Mouse (Mus musculus) left cerebral cortex, postnatal 10 days (tissue): ENCODE measurements at regions not wholly inside any gene's neighbourhood (a gene's known extent, or its start where the extent isn't known, plus 50 kb on each side); places are given as distances from the start of the nearest gene placed in this dataset.

ENCODE experiments used
- DNase-seq, 2 experiments: peaks; one replicate each; pipeline ENCODE4 v3.0.0; 2021 to 2022; ENCODE audit warnings: low spot score in 2 of 2, mixed read lengths in 1 of 2; ENCODE audit errors: extremely low spot score in 1 of 2
- intact Hi-C: fragments of 180-260 bp; cut with DNase I; formaldehyde crosslinking; loops from one replicate; pipeline ENCODE4 v1.15.1; 2025

GRCm38 (mm10) chr13:99099794-99100429 is 84.7 kb upstream of the Zfp366 start:
- no peak for DNase-seq
- intact Hi-C loops: no loop called here

- peak in 1 of 2 experiments; percentile 48 for DNase-seq
- intact Hi-C loops: no loop called here
Measured at GRCm38 (mm10) chr13:99099226-99099625, 85.4 kb upstream of the Zfp366 start.

GRCm38 (mm10) chr13:99097606-99098545 is 86.7 kb upstream of the Zfp366 start:
- DNase-seq: no peak
- intact Hi-C loops: no loop called here

GRCm38 (mm10) chr13:99096837-99097236 is 87.8 kb upstream of the Zfp366 start:
- intact Hi-C loops: no loop called here
- no peak for DNase-seq

GRCm38 (mm10) chr13:99095006-99095405 is 89.6 kb upstream of the Zfp366 start:
- intact Hi-C loops: no loop called here
- DNase-seq: no peak

GRCm38 (mm10) chr13:99094221-99094620 is 90.4 kb upstream of the Zfp366 start:
- intact Hi-C loops: loop anchor here (5.0 kb wide), 1 partner anchor 202 kb away; no protein-coding TSS in a partner anchor
- DNase-seq: no peak

- intact Hi-C loops: loop anchor here (5.0 kb wide), 1 partner anchor 201 kb away; no protein-coding TSS in a partner anchor
- peak; percentile 78 to 85 for DNase-seq
Measured at GRCm38 (mm10) chr13:99093269-99093668, 91.4 kb upstream of the Zfp366 start.

- DNase-seq: peak in 1 of 2 experiments; percentile 51
- intact Hi-C loops: loop anchor here (5.0 kb wide), 1 partner anchor 200 kb away; no protein-coding TSS in a partner anchor
Measured at GRCm38 (mm10) chr13:99092279-99092930, 92.2 kb upstream of the Zfp366 start.

GRCm38 (mm10) chr13:99091562-99092278 is 92.9 kb upstream of the Zfp366 start:
- DNase-seq: no peak

GRCm38 (mm10) chr13:99090361-99090760 is 94.3 kb upstream of the Zfp366 start:
- intact Hi-C loops: loop anchor here (5.0 kb wide), 1 partner anchor 198 kb away; no protein-coding TSS in a partner anchor
- no peak for DNase-seq

More at GRCm38 (mm10) chr13:99091562-99092278, 92.9 kb upstream of the Zfp366 start:
- intact Hi-C loops: loop anchor here (5.0 kb wide), 1 partner anchor 199 kb away; no protein-coding TSS in a partner anchor

GRCm38 (mm10) chr13:99088285-99088684 is 96.3 kb upstream of the Zfp366 start:
- DNase-seq: no peak
- intact Hi-C loops: no loop called here

- intact Hi-C loops: loop anchor here (5.0 to 10.0 kb wide), 2 partner anchors 68 to 155 kb away; partner anchors contain the start of gene Tnpo1
- peak in 1 of 2 experiments; percentile 63 for DNase-seq
Measured at GRCm38 (mm10) chr13:99079331-99079761, 95.0 kb upstream of the 1700024P04Rik start.

- DNase-seq: no peak
- intact Hi-C loops: loop anchor here (5.0 to 10.0 kb wide), 2 partner anchors 69 to 154 kb away; partner anchors contain the start of gene Tnpo1
Measured at GRCm38 (mm10) chr13:99078643-99079042, 94.3 kb upstream of the 1700024P04Rik start.

- DNase-seq: no peak
Measured at GRCm38 (mm10) chr13:99077039-99077749, 92.8 kb upstream of the 1700024P04Rik start.

GRCm38 (mm10) chr13:99075467-99075866 is 91.1 kb upstream of the 1700024P04Rik start:
- no peak for DNase-seq
- intact Hi-C loops: loop anchor here (5.0 to 10.0 kb wide), 2 partner anchors 72 to 151 kb away; partner anchors contain the start of gene Tnpo1

More at GRCm38 (mm10) chr13:99077039-99077749, 92.8 kb upstream of the 1700024P04Rik start:
- intact Hi-C loops: loop anchor here (5.0 to 10.0 kb wide), 2 partner anchors 70 to 152 kb away; partner anchors contain the start of gene Tnpo1

- DNase-seq: no peak
- intact Hi-C loops: loop anchor here (10.0 kb wide), 1 partner anchor 147 kb away; the partner anchor contains the start of gene Tnpo1
Measured at GRCm38 (mm10) chr13:99071821-99072414, 87.6 kb upstream of the 1700024P04Rik start.

GRCm38 (mm10) chr13:99071413-99071812 is 87.0 kb upstream of the 1700024P04Rik start:
- intact Hi-C loops: loop anchor here (10.0 kb wide), 1 partner anchor 147 kb away; the partner anchor contains the start of gene Tnpo1

More at GRCm38 (mm10) chr13:99071413-99071812, 87.0 kb upstream of the 1700024P04Rik start:
- DNase-seq: no peak
